Mouse (Mus musculus) gonadal fat pad, adult 2 months (tissue): ENCODE data around the gene Pknox1. TPM values are rescaled to one million over a fixed set of nuclear protein-coding genes. Genes with fewer than 3 reads are reported as not detected.

Source experiments
- DNase-seq: peaks from one replicate; pipeline ENCODE4 v3.0.0-alpha.2; 2012; ENCODE audit warnings: low read depth
- polyA plus RNA-seq: library from polyadenylated mRNA; depleted of rRNA; stranded (reverse); fragments of >200 nt; gene quantifications from 2 replicates; pipeline ENCODE4 v1.2.3, GENCODE M21; 2012

Gene Pknox1
- polyA plus RNA-seq, 1 experiment: 31.3 TPM

GRCm38 (mm10) chr17:31556253-31556652 lies 8.3 kb upstream of the Pknox1 start:
- no peak for DNase-seq

- DNase-seq: no peak
These were observed 7.2 kb upstream of the Pknox1 start for GRCm38 (mm10) chr17:31557124-31557880.

- no peak for DNase-seq
These were observed 6.5 kb upstream of the Pknox1 start for GRCm38 (mm10) chr17:31557947-31558542.

GRCm38 (mm10) chr17:31559021-31559789 lies 5.3 kb upstream of the Pknox1 start:
- DNase-seq: no peak

- DNase-seq: no peak
These were observed 911 bp upstream of the Pknox1 start for GRCm38 (mm10) chr17:31563632-31564014.

- DNase-seq: no peak
These were observed 265 bp downstream of the Pknox1 start for GRCm38 (mm10) chr17:31564858-31565140.

GRCm38 (mm10) chr17:31565141-31566056 lies 865 bp downstream of the Pknox1 start:
- no peak for DNase-seq

- no peak for DNase-seq
These were observed 1.7 kb downstream of the Pknox1 start for GRCm38 (mm10) chr17:31566276-31566675.

GRCm38 (mm10) chr17:31569756-31570155 lies 5.2 kb downstream of the Pknox1 start:
- DNase-seq: no peak

GRCm38 (mm10) chr17:31570321-31570925 lies 5.9 kb downstream of the Pknox1 start:
- no peak for DNase-seq

GRCm38 (mm10) chr17:31571689-31572088 lies 7.2 kb downstream of the Pknox1 start:
- DNase-seq: no peak

- DNase-seq: no peak
These were observed 10.1 kb downstream of the Pknox1 start for GRCm38 (mm10) chr17:31574662-31575061.

- no peak for DNase-seq
These were observed 12.1 kb downstream of the Pknox1 start for GRCm38 (mm10) chr17:31576394-31577175.

GRCm38 (mm10) chr17:31580344-31580743 lies 15.8 kb downstream of the Pknox1 start:
- no peak for DNase-seq

GRCm38 (mm10) chr17:31583185-31583584 lies 18.7 kb downstream of the Pknox1 start:
- DNase-seq: no peak

- DNase-seq: no peak
These were observed 19.2 kb downstream of the Pknox1 start for GRCm38 (mm10) chr17:31583781-31584180.

- DNase-seq: no peak
These were observed 23.6 kb downstream of the Pknox1 start for GRCm38 (mm10) chr17:31588115-31588514.

- DNase-seq: no peak
These were observed 24.2 kb downstream of the Pknox1 start for GRCm38 (mm10) chr17:31588726-31589125.

GRCm38 (mm10) chr17:31590846-31591245 lies 26.3 kb downstream of the Pknox1 start:
- no peak for DNase-seq

- no peak for DNase-seq
These were observed 30.1 kb downstream of the Pknox1 start for GRCm38 (mm10) chr17:31594590-31594989.

GRCm38 (mm10) chr17:31595077-31595476 lies 30.5 kb downstream of the Pknox1 start:
- no peak for DNase-seq
